Mouse (Mus musculus) urinary bladder, postnatal 25 days (tissue): Measurements from ENCODE around the gene Bsg.

Source experiments
- DNase-seq: peaks from one replicate; pipeline ENCODE4 v3.0.0; 2022; ENCODE audit warnings: low spot score

Gene Bsg

GRCm38 (mm10) chr10:79704065-79704969 lies at the start of gene Bsg:
Bsg (plus strand) TSS chr10:79704491.
- peak; percentile 98 for DNase-seq

- no peak for DNase-seq
These were observed 49.3 kb upstream of the Bsg start for GRCm38 (mm10) chr10:79654946-79655395.

DNA sequence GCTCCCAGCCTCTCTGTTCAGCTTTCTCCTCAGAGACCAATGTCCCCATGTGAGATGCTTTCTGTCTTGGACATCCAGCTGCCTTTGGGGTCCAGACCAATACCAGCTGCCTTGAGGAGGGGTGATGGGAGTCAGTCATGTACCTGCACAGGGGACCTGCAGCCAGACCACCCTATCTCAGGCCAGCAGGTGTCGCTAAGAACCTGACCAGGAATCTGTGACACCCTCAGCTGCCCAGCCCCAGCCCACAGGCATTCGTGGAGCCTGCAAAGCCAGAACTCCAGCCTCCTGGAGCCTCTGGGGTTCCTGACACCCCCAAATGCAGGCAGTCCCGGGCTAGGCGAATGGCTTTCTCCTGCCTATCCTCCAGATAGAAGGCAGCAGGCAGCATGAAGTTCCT lies 45.5 kb upstream of the Bsg start:
- DNase-seq = no peak

- DNase-seq = no peak
These were observed 44.0 kb upstream of the Bsg start for GRCm38 (mm10) chr10:79660298-79660697.

GRCm38 (mm10) chr10:79661861-79662260 lies 42.4 kb upstream of the Bsg start:
- no peak for DNase-seq

DNA sequence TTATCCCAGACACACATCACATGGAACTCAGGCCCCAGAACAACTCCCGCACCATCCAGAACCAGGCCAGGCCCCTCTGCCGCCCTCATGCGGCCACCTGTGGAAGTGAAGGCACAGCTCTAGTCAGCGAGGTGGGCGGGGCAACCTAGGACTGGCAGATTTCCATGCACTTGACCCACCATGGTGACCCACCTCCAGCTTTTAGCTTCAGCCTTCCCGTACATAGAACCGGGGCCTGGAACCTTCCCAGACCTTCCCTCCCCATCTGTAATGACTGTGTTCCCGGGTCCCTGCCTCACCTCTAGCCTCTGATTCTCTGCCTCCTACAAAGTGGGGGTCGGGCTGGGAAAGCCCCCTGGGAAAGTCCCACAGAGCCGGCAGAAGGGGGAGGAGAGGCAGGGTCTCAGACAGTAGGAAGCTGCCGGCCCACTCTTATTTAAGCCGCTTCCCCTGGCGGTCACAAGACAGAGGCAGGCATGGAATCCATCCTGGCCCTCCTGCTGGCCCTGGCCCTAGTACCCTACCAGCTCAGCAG lies 40.1 kb upstream of the Bsg start, which contains the start of gene Madcam1:
Gene Madcam1 (plus strand): TSS at position 429 of the 535 bp plus-strand sequence.
- peak; percentile 59 for DNase-seq

GRCm38 (mm10) chr10:79665051-79665450 lies 39.2 kb upstream of the Bsg start:
- DNase-seq = no peak

DNA sequence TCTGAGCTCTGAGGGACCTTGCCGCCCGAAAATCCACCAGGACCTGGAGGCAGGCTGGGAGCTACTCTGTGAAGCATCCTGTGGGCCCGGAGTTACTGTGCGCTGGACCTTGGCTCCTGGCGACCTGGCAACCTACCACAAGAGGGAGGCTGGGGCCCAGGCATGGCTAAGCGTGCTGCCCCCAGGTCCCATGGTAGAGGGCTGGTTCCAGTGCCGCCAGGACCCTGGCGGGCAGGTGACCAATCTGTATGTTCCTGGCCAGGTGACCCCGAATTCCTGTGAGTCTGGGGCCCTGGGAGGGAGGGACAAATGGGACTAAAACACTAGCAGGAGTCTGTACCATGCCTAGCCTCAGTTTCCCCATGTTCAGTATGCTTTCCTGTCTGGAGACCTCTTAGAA lies 37.8 kb upstream of the Bsg start:
- DNase-seq = no peak

GRCm38 (mm10) chr10:79668076-79668475 lies 36.2 kb upstream of the Bsg start:
- no peak for DNase-seq

DNA sequence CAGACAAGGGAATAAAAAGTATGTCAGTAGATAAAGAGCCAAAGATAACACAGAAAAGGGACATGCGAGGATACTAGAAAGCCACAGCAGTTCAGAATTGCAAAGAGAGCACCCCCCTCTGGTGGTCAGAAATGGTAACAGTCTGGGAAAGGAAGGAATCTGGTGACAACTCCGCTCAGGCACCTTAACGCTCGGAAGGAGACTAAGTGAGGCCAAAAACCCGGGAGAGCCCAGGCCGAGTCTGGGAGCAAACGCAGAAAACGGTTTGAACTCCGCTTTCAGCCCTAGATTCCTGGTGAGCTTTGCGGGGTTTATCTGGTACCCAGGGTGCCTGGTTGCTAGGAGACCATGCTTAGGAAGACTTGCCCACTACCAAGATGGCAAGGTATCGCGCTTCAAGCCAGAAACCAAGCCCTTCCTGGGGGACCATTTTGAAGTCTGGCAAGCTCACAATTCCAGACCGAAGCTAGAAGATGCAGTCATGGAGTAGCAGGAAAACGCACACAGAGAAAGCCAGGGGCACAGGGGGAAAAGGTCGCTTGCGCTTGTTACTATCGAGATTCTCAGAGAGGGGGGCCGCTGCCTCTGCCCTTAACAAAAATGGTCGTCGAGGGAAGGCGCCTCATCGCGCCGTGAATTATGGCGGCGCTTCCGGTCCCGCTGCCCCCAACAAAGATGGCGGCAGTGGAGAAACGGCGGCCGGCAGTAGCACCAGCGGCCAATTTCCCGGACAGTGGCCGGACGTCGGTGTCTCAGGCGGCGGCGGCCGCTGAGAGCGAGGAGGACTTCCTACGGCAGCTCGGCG lies 35.3 kb upstream of the Bsg start, which contains the start of gene Tpgs1:
Gene Tpgs1 (plus strand): TSS at position 599 of the 805 bp plus-strand sequence.
- peak; percentile 83 for DNase-seq

- DNase-seq = peak; percentile 70
These were observed 34.7 kb upstream of the Bsg start for GRCm38 (mm10) chr10:79669576-79670057.

GRCm38 (mm10) chr10:79670071-79670888 lies 34.0 kb upstream of the Bsg start:
- DNase-seq = no peak

- DNase-seq = no peak
These were observed 32.7 kb upstream of the Bsg start for GRCm38 (mm10) chr10:79671396-79672087.

DNA sequence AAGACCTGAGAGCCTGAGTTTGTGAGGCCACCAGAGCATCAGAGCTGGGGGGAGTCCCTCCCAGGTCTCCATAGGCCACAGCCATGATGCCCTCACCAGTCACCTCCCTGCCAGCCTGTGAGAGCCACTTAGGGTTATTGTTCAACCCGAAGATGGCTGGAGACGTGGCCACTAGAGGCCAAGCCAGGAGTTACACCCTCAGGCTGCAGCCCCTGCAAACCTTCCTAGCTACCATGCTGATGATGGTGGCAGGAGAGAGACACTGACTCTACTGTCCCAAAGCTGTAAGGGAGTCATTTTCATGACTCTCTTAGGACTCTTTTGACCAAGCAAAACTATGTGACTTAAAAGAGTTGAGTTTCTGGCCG lies 32.2 kb upstream of the Bsg start:
- DNase-seq = no peak

DNA sequence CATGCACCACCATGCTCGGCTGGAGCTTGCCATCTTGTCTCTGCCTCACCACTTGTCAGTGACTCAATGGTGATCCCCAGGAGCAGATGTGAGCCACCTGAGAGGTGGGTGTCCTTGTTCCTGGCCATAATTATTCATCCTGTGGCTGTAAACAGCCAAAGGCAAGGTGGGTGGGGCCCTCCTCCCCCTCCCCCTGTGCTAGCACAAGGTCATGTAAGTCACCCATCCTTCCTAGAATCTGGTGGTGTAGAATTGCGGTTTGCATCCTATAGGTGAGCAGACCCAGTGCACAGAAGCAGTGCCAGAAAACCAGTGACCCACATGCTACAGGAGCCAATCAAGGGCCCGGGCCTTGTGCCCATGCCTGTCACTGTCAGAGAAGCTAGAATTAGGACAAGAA lies 31.2 kb upstream of the Bsg start:
- DNase-seq = no peak

DNA sequence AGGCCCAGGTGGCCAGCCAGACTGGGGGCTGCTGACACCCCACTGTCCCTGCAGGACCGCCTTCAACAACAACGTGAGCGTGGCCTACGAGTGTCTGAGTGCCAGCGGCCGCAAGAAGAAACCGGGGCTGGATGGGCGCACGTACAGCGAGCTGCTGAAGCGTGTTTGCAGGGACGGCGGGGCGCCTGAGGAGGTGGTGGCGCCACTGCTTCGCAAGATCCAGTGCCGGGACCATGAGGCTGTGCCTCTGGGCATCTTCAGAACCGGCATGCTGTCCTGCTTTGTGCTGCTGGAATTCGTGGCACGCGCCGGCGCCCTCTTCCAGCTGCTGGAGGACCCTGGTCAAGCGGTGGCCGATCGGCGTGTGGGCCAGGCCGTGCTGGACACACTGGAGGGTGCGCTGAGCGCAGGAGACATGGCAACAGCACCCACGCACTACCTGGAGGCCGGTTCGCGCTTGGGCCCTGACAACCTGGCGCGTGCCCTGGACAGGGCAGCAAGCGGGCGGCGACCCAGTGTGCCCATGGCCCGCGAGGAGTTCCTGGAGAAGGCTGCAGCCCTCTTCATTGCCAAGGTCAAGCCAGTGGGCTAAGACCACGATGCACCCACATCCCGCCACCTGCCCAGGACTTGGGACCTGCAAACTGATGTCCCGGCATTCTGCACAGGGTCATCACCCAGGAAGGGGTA lies 28.8 kb upstream of the Bsg start:
- no peak for DNase-seq

DNA sequence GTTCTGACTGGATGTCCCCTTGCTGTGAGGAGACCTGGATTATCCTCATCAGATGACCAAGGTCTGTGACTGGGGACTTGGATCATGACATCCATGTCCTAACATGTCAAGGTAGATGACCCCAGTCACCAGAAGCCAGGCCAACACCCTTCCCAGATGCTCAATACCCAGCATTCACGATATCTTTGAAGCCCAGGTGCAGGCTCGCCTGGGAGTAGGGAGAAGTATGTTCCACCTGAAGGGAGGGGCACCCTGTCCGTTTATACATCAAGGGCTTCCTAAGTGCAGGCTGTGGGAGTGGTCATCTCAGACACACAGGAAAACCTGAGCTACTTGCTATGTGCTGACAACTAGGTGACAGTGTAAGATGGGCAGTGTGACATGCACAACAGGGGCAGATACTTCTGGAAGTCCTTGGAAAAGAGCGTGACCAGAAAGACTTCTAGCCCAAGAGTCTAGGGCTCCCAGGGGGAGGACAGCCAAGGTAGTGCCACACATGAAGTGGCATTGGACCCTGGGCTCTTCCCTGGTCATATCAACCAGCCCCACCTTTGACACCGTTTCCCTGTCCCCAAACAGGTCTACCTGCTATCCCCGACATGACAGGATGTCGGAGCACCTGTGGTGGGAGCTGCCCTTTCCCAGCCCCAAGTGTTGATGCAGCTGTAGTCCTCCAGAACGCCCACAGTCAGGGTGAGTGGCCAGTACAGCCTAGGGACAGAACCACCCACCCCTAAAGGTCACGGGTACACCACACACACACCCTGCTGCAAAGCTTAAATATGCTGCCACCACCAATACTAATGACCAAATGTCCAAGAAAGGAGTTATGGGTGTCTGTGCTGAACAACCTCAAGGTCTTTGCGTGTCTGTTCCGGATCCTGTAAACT lies 23.4 kb upstream of the Bsg start:
- no peak for DNase-seq

DNA sequence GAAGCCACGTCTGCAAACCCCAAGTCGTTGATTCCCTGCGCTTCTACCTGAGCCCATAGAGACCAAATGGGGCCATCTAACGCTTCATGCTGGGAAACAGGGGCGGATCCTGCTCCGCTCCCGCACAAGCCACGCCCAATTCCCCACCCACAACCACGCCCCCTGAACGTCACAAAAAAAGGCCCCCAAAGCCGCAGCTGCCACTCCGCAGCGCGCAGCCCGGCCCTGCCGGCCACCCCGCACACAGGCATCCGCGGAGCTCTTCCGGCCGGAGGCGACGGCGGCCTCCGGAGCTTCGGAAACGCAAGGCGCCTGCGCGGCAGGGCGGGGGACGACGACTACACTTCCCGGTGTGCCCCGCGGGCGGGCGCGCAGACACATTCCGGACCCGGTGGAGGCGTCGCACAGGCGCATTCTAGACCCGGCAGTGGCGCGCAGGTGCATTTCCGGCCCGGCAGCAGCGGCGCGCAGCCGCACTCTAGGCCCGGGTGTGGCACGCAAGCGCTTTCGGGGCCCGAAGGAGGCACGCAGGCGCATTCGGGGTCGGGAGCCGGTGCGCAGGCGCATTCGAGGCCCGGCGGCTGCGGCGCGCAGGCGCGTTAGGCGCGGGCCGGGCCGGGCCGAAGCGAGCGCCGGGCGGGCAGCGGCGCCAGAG lies 22.6 kb upstream of the Bsg start, which contains the start of gene Cdc34:
Gene Cdc34 (plus strand): TSS at position 605 of the 655 bp plus-strand sequence.
- peak; percentile 99 for DNase-seq

DNA sequence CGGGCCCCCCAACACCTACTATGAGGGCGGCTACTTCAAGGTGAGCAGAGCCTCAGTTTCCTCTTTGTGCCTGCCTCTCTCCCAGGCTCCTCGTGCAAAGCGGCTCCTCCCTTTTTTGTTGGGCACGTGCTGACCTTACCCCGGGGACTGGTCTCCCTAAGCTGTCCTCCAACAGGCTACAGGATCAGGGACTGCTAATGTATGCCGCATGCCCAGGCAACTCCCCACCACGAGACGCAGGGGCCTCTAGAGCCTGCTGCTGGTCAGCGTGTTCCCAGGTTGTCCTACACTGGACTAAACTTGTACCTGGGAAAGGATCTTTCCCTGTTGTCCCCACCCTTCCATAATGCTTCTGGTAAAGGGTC lies 21.8 kb upstream of the Bsg start:
- DNase-seq = no peak
